Mouse (Mus musculus) heart, postnatal 0 days (tissue): Measurements from ENCODE around the gene Smarca2.

ENCODE experiments used
- CTCF ChIP-seq: IDR thresholded peaks from 2 replicates; pipeline ENCODE4 v1.5.1; 2016; ENCODE audit warnings: antibody characterized with exemption, control low read depth, low read depth
- EP300 ChIP-seq: IDR thresholded peaks from 2 replicates; pipeline ENCODE4 v1.6.1; 2016; ENCODE audit warnings: antibody characterized with exemption, low read depth

DNA sequence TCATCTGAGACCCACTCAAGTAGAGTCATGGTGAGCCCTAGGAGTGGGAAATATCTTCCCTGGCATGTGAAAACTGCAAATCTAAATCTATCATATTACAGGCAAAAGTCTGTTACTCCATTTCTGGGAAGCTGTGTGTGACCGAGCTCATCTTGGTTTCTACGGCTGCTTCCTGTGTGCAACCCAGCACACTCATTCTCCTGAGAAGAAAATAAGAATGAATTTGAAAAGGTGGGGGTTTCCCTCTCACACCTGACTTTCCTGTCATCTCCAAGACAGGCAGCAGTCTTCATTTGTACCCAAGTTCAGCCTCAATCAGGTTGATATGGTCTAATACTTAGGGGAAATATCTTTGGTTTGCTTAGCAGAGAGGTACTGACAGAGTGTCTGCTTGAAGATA lies 176.4 kb downstream of the Smarca2 start:
- TF ChIP-seq CTCF (no peak), EP300 (no peak)
